Mouse (Mus musculus) limb, embryonic 13.5 days (tissue): ENCODE results near the gene Nfia. TPM values are rescaled to one million over a fixed set of nuclear protein-coding genes. Genes with fewer than 3 reads are reported as not detected.

Experiments used
- ATAC-seq: fragments of 200-750 bp; cut with Nextera tagmentation; 2 replicates; pipeline ENCODE4 v1.8.0; 2017; ENCODE audit warnings: low read depth, moderate number of reproducible peaks, moderate TSS enrichment; ENCODE audit not compliant: low FRiP score
- H3K27ac ChIP-seq: fragments of 300-500 bp; sonication (generic); 2 replicates; pipeline ENCODE4 v1.5.1; 2015; ENCODE audit warnings: inconsistent platforms, mild to moderate bottlenecking, moderate library complexity
- H3K27me3 ChIP-seq: fragments of 300-500 bp; sonication (generic); 2 replicates; pipeline ENCODE4 v1.6.1; 2015; ENCODE audit warnings: mild to moderate bottlenecking, inconsistent platforms
- H3K36me3 ChIP-seq: fragments of 300-500 bp; sonication (generic); 2 replicates; pipeline ENCODE4 v1.6.1; 2015; ENCODE audit warnings: inconsistent platforms, mild to moderate bottlenecking, moderate library complexity
- H3K4me1 ChIP-seq: fragments of 300-500 bp; sonication (generic); 2 replicates; pipeline ENCODE4 v1.6.1; 2015; ENCODE audit warnings: inconsistent platforms
- H3K4me2 ChIP-seq: fragments of 300-500 bp; sonication (generic); replicated peaks from 2 replicates; pipeline ENCODE4 v1.6.1; 2015; ENCODE audit warnings: inconsistent platforms, mild to moderate bottlenecking, moderate library complexity
- H3K4me3 ChIP-seq: fragments of 300-500 bp; sonication (generic); 2 replicates; pipeline ENCODE4 v1.5.1; 2015; ENCODE audit warnings: moderate library complexity, mild to moderate bottlenecking, inconsistent platforms
- H3K9ac ChIP-seq: fragments of 300-500 bp; sonication (generic); 2 replicates; pipeline ENCODE4 v1.6.1; 2015; ENCODE audit warnings: mild to moderate bottlenecking, inconsistent platforms
- H3K9me3 ChIP-seq: fragments of 300-500 bp; sonication (generic); 2 replicates; pipeline ENCODE4 v1.6.1; 2016; ENCODE audit warnings: inconsistent platforms
- WGBS: fragments of 180-500 bp; shearing (Covaris S2); methylation state at CpG from one replicate; pipeline ENCODE4 v1.1.7; 2015; 5-methylcytosine and 5-hydroxymethylcytosine counted together
- polyA plus RNA-seq: library from polyadenylated mRNA; unstranded; fragments of >200 nt; fragmentation: Nextera tagmentation; extraction: Ambion mirVana; gene quantifications from 2 replicates; pipeline ENCODE4 v1.2.1, GENCODE M21; 2015

The Nfia gene
- polyA plus RNA-seq, 1 experiment from 2014 or later, result 88.3 TPM

DNA sequence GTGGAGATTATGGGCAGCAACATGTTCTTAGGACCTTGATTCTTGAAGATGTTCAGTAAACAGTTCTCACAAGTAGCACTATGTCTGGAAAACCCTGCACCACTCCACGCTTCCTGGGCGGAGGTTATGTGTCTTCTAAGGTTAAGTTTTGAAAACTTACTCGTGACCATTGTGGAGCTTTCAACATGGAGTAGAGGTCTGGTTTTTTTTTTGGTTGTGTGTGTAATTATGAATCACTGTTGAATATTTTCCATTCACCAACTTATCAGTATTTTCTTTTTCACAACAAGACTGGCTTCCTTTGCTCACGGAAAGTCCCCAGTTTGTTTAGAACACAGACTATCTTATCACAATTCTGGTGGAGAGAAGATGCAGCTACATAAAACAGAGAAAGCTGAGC, 82.2 kb downstream of the Nfia start:
- no peak overlapping the region for H3K4me2 ChIP-seq
- H3K4me1 ChIP-seq, result peaks cover 32% of the 10 kb centered on the region
- no peak overlapping the region for H3K27ac ChIP-seq
- no peaks in the 10 kb centered on the region for H3K27me3 ChIP-seq
- no peak overlapping the region for H3K9ac ChIP-seq
- no peaks in the 10 kb centered on the region for H3K9me3 ChIP-seq
- H3K36me3 ChIP-seq, result no peaks in the 10 kb centered on the region
- ATAC-seq, result no peak
- 89% methylated on average over 4 of the region's 4 CpGs for WGBS
- no peak overlapping the region for H3K4me3 ChIP-seq

- 93% methylated on average over 8 of the region's 8 CpGs for WGBS
- peaks cover 37% of the 10 kb centered on the region for H3K4me1 ChIP-seq
- no peak overlapping the region for H3K4me3 ChIP-seq
- no peaks in the 10 kb centered on the region for H3K36me3 ChIP-seq
- H3K9me3 ChIP-seq, result no peaks in the 10 kb centered on the region
- no peak overlapping the region for H3K4me2 ChIP-seq
- H3K27ac ChIP-seq, result no peak overlapping the region
- H3K9ac ChIP-seq, result no peak overlapping the region
- no peaks in the 10 kb centered on the region for H3K27me3 ChIP-seq
- no peak for ATAC-seq
Measured at GRCm38 (mm10) chr4:97855712-97856420, 83.3 kb downstream of the Nfia start.

DNA sequence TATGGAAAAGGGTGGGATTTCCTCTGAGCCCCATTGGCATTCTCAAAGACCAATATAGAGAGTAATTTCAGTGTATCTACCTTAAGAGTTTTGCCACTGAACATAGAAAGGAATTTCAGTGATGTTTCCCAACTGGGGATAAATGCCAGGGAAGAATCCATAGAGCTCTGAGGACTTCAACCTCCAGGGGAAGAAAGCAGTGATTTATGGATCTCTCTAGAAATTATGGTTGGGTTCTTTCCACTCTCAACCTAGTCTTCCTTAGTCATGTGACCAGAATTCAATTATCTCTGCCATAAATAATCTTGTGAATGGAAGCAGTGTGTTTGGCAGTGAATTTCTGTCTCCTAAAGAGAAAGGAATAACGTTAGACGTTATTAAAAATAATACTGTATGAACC, 85.0 kb downstream of the Nfia start:
- Histone ChIP-seq H3K27me3 (no peaks in the 10 kb centered on the region), H3K9me3 (no peaks in the 10 kb centered on the region)
- WGBS, result 69% methylated on average over 2 of the region's 2 CpGs

GRCm38 (mm10) chr4:97859431-97859830, 86.9 kb downstream of the Nfia start:
- Histone ChIP-seq H3K9me3 (no peaks in the 10 kb centered on the region), H3K27me3 (no peaks in the 10 kb centered on the region), H3K9ac (no peak overlapping the region), H3K4me2 (no peak overlapping the region), H3K27ac (peak overlapping the region; percentile 22; the same call in 1 of the 2 replicates), H3K4me1 (peaks cover 49% of the 10 kb centered on the region), H3K4me3 (no peak overlapping the region), H3K36me3 (no peaks in the 10 kb centered on the region)
- WGBS, result 49% methylated on average over 4 of the region's 4 CpGs
- ATAC-seq, result no peak

More for the DNA sequence above, 85.0 kb downstream of the Nfia start:
- H3K27ac ChIP-seq, result no peak overlapping the region
- no peak overlapping the region for H3K9ac ChIP-seq
- H3K4me2 ChIP-seq, result no peak overlapping the region
- no peak for ATAC-seq
- peaks cover 35% of the 10 kb centered on the region for H3K4me1 ChIP-seq
- no peaks in the 10 kb centered on the region for H3K36me3 ChIP-seq
- H3K4me3 ChIP-seq, result no peak overlapping the region

GRCm38 (mm10) chr4:97860376-97860775, 87.8 kb downstream of the Nfia start:
- Histone ChIP-seq H3K9me3 (no peaks in the 10 kb centered on the region), H3K4me1 (peaks cover 47% of the 10 kb centered on the region), H3K4me3 (no peak overlapping the region), H3K36me3 (no peaks in the 10 kb centered on the region), H3K27me3 (no peaks in the 10 kb centered on the region), H3K27ac (no peak overlapping the region), H3K4me2 (no peak overlapping the region), H3K9ac (no peak overlapping the region)
- no peak for ATAC-seq
- WGBS, result 29% methylated on average over 3 of the region's 3 CpGs

- no peak overlapping the region for H3K27ac ChIP-seq
- H3K9me3 ChIP-seq, result no peaks in the 10 kb centered on the region
- no peaks in the 10 kb centered on the region for H3K27me3 ChIP-seq
- H3K36me3 ChIP-seq, result no peaks in the 10 kb centered on the region
- peak; percentile 17; the same call in 1 of the 2 replicates for ATAC-seq
- no peak overlapping the region for H3K9ac ChIP-seq
- WGBS, result 81% methylated on average over 8 of the region's 8 CpGs
- H3K4me3 ChIP-seq, result no peak overlapping the region
- H3K4me1 ChIP-seq, result peaks cover 47% of the 10 kb centered on the region
- no peak overlapping the region for H3K4me2 ChIP-seq
Measured at GRCm38 (mm10) chr4:97860791-97861344, 88.3 kb downstream of the Nfia start.

DNA sequence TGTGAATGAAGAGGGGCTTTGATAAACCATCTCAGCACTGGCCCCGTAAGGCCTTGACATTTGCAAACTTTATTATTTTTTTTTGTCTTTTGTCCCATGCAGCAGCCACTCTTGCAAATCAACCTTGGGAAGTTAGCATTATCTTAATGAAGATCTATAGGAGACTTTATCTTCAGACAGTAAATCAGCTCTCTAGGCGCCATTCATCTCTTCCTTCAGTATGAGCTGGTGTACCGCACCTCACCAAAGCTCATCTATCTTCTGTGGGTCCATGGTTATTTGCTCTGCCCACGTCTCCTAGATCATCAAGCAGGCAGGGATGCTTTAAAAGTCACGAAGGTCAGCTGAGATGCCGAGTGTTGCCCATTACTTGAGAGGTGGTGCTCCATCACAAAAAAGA, 89.8 kb downstream of the Nfia start:
- no peak for ATAC-seq
- H3K27ac ChIP-seq, result no peak overlapping the region
- H3K4me2 ChIP-seq, result no peak overlapping the region
- H3K9ac ChIP-seq, result no peak overlapping the region
- no peak overlapping the region for H3K4me3 ChIP-seq
- no peaks in the 10 kb centered on the region for H3K27me3 ChIP-seq
- H3K9me3 ChIP-seq, result no peaks in the 10 kb centered on the region
- H3K4me1 ChIP-seq, result peaks cover 44% of the 10 kb centered on the region
- WGBS, result 85% methylated on average over 6 of the region's 6 CpGs
- H3K36me3 ChIP-seq, result no peaks in the 10 kb centered on the region

DNA sequence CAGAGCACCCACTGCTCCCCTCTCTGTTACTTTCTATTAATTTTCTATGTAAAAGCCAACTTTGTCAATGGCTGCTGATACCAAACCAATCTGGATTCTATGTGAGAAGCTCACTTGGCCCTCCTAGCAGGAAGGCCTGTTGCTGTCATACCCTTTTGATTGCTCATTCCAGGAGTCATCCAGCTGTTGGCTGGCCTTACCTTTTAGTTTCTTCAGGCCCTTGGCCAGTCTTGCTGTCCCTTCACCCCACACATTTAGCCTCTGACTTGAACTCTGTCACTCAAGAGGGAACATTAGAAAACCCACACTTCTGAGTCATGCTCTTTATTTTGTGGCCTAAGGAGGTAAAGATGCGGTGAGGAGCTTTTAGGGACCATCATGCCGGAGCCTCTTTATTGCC, 91.7 kb downstream of the Nfia start:
- WGBS, result 91% methylated on average over 2 of the region's 2 CpGs
- H3K4me1 ChIP-seq, result peaks cover 44% of the 10 kb centered on the region
- no peaks in the 10 kb centered on the region for H3K27me3 ChIP-seq
- H3K36me3 ChIP-seq, result no peaks in the 10 kb centered on the region
- H3K9ac ChIP-seq, result no peak overlapping the region
- H3K9me3 ChIP-seq, result no peaks in the 10 kb centered on the region
- no peak overlapping the region for H3K4me3 ChIP-seq
- no peak overlapping the region for H3K27ac ChIP-seq
- no peak for ATAC-seq
- H3K4me2 ChIP-seq, result no peak overlapping the region

DNA sequence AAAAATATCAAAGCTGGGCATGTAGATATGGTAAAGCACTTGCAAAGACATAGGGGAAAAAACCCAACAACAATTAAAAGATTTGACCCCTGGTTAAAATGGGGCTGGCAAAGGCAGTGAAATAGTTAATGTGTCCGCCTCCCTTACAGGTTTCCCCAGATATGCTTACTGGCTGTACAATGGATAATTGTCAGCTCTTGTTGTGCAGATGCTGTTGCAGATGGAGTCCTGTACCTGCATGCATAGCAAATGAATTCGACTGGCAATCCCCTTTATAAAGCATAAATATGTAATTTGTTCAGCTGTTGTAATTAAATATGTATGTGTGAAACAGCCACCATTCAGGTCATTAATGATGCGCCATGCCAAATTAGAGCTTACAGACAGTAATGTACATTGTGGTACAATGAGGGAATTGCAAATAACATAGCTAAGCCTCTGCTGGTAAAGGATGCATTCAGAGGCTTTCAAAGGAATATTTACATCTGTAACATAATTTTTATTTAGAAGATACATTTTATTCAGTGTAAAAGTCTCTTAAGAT, 92.9 kb downstream of the Nfia start:
- Histone ChIP-seq H3K27me3 (no peaks in the 10 kb centered on the region), H3K9ac (no peak overlapping the region), H3K36me3 (no peaks in the 10 kb centered on the region), H3K4me3 (no peak overlapping the region), H3K27ac (no peak overlapping the region), H3K4me1 (peaks cover 44% of the 10 kb centered on the region), H3K9me3 (no peaks in the 10 kb centered on the region), H3K4me2 (no peak overlapping the region)
- ATAC-seq, result no peak
- WGBS, result 82% methylated on average over 3 of the region's 3 CpGs

DNA sequence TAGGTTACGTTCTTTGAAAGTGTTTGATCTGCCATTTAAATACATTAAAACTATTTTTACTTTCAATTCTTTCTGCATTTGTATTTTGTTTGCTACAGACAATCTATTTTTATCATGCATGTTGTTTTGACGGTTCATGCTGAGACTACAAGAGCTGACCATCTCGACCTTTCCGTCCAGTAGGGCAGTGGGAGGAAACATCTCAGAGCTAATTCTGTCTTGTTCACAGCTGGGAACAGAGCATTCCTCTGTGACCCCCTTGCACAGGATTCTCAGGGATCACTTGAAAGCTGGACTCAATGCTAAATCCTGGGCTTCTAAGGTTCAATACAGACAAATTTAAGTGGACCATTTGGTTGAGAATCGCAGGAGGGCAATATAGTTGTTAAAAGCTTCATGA, 93.9 kb downstream of the Nfia start:
- Histone ChIP-seq H3K36me3 (no peaks in the 10 kb centered on the region), H3K4me2 (no peak overlapping the region), H3K4me3 (no peak overlapping the region), H3K9me3 (no peaks in the 10 kb centered on the region), H3K9ac (no peak overlapping the region), H3K27ac (no peak overlapping the region), H3K4me1 (peaks cover 45% of the 10 kb centered on the region), H3K27me3 (no peaks in the 10 kb centered on the region)
- ATAC-seq, result no peak
- WGBS, result 78% methylated on average over 5 of the region's 5 CpGs

DNA sequence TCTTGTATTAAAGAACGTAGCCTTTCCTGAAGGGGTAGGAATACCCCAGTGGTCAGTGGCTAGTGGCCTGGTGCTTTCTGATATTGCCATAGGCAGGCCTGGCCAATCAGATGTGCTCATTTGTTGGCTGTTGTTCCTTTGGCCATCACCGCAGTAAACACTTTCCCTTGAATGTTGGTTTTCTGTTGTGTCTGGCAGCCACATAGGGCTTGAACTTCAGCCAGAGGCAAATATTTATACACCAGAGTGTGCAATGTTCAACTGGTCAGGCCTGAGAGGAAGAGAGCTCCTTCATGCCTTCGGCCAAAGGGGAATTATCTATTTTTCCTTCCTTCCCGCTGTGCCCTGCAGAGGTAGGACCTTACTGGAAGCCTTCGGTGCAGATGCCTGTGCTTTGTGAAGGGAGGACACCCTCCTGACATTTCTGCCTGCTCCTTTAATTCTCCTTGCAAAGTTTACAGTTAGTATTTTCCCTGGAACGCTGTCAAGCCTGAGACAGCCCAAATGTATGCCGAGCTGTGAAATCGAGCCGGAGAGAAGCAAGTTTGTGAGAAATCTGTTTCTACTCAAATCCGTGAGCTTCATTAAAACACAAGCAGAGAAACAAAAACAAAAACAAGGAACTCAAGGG, 95.9 kb downstream of the Nfia start:
- WGBS, result 42% methylated on average over 10 of the region's 10 CpGs

DNA sequence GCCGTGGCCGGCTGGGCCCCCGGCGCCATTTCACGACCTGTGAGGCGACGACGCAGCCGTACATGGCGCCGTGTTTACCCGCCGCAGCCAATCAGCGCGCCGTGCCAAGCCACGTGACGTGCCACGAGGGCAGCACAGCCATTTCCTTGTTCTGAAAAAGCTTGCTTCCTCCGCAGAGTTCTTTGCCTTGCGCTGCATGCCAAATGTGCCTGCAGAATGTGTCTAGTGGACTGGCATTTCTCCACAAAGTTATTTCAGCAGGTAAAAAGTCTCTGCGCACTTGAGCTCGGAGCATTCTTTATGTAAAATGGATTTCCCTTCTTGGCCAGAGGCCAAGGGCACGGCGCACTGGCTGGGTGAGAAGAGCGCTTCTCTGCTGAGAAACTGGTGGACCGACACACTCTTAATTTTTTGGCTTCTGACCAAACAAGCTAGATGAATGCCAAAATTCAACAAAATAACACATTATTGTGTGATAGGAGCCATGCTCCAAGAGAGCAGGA, 96.5 kb downstream of the Nfia start:
- H3K4me3 ChIP-seq, result peak overlapping the region; percentile 34
- WGBS, result 53% methylated on average over 27 of the region's 27 CpGs
- no peaks in the 10 kb centered on the region for H3K9me3 ChIP-seq
- peak; percentile 91 for ATAC-seq
- H3K4me1 ChIP-seq, result peaks cover 51% of the 10 kb centered on the region
- H3K36me3 ChIP-seq, result no peaks in the 10 kb centered on the region
- peak overlapping the region; percentile 58 for H3K4me2 ChIP-seq
- peak overlapping the region; percentile 91 for H3K27ac ChIP-seq
- H3K27me3 ChIP-seq, result no peaks in the 10 kb centered on the region
- H3K9ac ChIP-seq, result peak overlapping the region; percentile 25; the same call in 1 of the 2 replicates

More for the DNA sequence above, 95.9 kb downstream of the Nfia start:
- Histone ChIP-seq H3K9ac (peak overlapping the region; percentile 25), H3K4me2 (peak overlapping the region; percentile 58), H3K27me3 (no peaks in the 10 kb centered on the region), H3K4me1 (peaks cover 55% of the 10 kb centered on the region), H3K4me3 (peak overlapping the region; percentile 34), H3K36me3 (no peaks in the 10 kb centered on the region), H3K9me3 (no peaks in the 10 kb centered on the region), H3K27ac (peak overlapping the region; percentile 91)
- ATAC-seq, result peak; percentile 39; the same call in 1 of the 2 replicates
